Comparison of ENCODE assay signal across 20 mouse cellular contexts in the genomic region with DNA sequence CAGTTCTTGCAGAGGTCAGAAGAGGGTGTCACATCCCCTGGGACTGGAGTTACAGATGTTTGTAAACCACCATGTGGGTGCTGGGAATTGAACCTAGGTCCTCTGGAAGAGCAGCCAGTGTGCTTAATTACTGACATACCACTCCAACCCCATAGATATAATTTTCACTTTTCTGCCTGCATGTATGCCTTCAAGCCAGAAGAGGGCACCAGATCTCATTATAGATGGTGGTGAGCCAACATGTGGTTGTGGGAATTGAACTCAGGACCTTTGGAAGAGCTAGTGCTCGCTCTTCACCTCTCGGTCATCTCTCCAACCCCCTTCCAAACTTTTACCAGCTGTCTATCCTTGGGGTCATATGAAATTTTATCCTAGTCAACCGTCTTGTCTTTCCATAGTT.
DNase-seq lines count a peak whose midpoint lies in the region; ATAC-seq and TF ChIP-seq lines count a peak whose summit lies in the region.
"Had no signal": no experiment of that assay in that cellular context is flagged by ENCODE, and none has a peak within 500 bp of the region (broad histone marks: within the 10 kb centered on the region; RNA-seq: fewer than 3 reads in every experiment).

No protein-coding gene starts in this region.

- no peaks in the 10 kb centered on the region for H3K36me3 ChIP-seq in heart, postnatal 0 days (replicated peaks; ENCODE audit: control insufficient read depth, insufficient read depth, low read length)
- no peaks in the 10 kb centered on the region for H3K36me3 ChIP-seq in liver, postnatal 0 days (replicated peaks; ENCODE audit: insufficient read depth, low read length)
- H3K36me3 ChIP-seq in liver, embryonic 12.5 days = no peaks in the 10 kb centered on the region
- H3K36me3 ChIP-seq in small intestine, adult 2 months (ENCODE audit: control insufficient read depth, insufficient read depth, low read length) = no peaks in the 10 kb centered on the region
- H3K36me3 ChIP-seq: forebrain, embryonic 15.5 days; hindbrain, embryonic 12.5 days; neural tube, embryonic 12.5 days had no signal

- in situ Hi-C loops in Patski (cut with MboI; ENCODE audit: low pct_unique_long_range_greater_than_20kb) = no loop called here

- POLR2A ChIA-PET in Patski (lab: Charles Lee) = no interaction called here

- H3K9ac ChIP-seq in heart, postnatal 0 days (replicated peaks; ENCODE audit: low read depth, low read length) = no peak overlapping the region
- no peak overlapping the region for H3K9ac ChIP-seq in liver, postnatal 0 days (replicated peaks)
- H3K9ac ChIP-seq in liver, embryonic 12.5 days = no peak overlapping the region
- H3K9ac ChIP-seq: forebrain, embryonic 15.5 days; hindbrain, embryonic 12.5 days; neural tube, embryonic 12.5 days had no signal

- intact Hi-C loops in gastrocnemius, postnatal 36 days (cut with DNase I) = no loop called here

- no peaks in the 10 kb centered on the region for H3K9me3 ChIP-seq in heart, postnatal 0 days (replicated peaks; ENCODE audit: control insufficient read depth, low read length)
- no peaks in the 10 kb centered on the region for H3K9me3 ChIP-seq in liver, postnatal 0 days (ENCODE audit: low read length)
- H3K9me3 ChIP-seq in liver, embryonic 12.5 days (replicated peaks) = no peaks in the 10 kb centered on the region
- H3K9me3 ChIP-seq: forebrain, embryonic 15.5 days; hindbrain, embryonic 12.5 days; neural tube, embryonic 12.5 days had no signal

- 90% methylated on average over 3 of the region's 3 CpGs for WGBS in heart, postnatal 0 days
- 80% methylated on average over 3 of the region's 3 CpGs for WGBS in liver, postnatal 0 days (ENCODE audit: insufficient replicate concordance)
- 66% methylated on average over 3 of the region's 3 CpGs for WGBS in liver, embryonic 12.5 days (ENCODE audit: insufficient replicate concordance)
- WGBS in small intestine, adult 2 months = 96% methylated on average over 3 of the region's 3 CpGs

- no peak overlapping the region for H3K4me3 ChIP-seq in heart, postnatal 0 days (ENCODE audit: low read depth, low read length)
- no peak overlapping the region for H3K4me3 ChIP-seq in liver, postnatal 0 days (ENCODE audit: low read depth, low read length)
- no peak overlapping the region for H3K4me3 ChIP-seq in liver, embryonic 12.5 days
- no peak overlapping the region for H3K4me3 ChIP-seq in small intestine, adult 2 months (ENCODE audit: low read depth, low read length)
- H3K4me3 ChIP-seq: erythroblast, embryonic 14.5 days; forebrain, embryonic 15.5 days; hindbrain, embryonic 12.5 days; neural tube, embryonic 12.5 days had no signal

- no peaks in the 10 kb centered on the region for H3K27me3 ChIP-seq in heart, postnatal 0 days (ENCODE audit: control insufficient read depth, insufficient read depth, low read length)
- H3K27me3 ChIP-seq in liver, postnatal 0 days (ENCODE audit: insufficient read depth, low read length) = no peaks in the 10 kb centered on the region
- no peaks in the 10 kb centered on the region for H3K27me3 ChIP-seq in liver, embryonic 12.5 days (replicated peaks)
- peaks cover 12% of the 10 kb centered on the region for H3K27me3 ChIP-seq in Patski
- no peaks in the 10 kb centered on the region for H3K27me3 ChIP-seq in small intestine, adult 2 months (ENCODE audit: control insufficient read depth, insufficient read depth, low read length)
- H3K27me3 ChIP-seq: forebrain, embryonic 15.5 days; hindbrain, embryonic 12.5 days; neural tube, embryonic 12.5 days had no signal

- TF ChIP-seq EP300 in heart, postnatal 0 days (IDR thresholded peaks at IDR 0.05; ENCODE audit: low read depth) = no peak
- no peak for TF ChIP-seq EP300 in liver, postnatal 0 days (IDR thresholded peaks at IDR 0.05; ENCODE audit: low read depth)

- H3K4me2 ChIP-seq in heart, postnatal 0 days (ENCODE audit: low read depth, low read length) = no peak overlapping the region
- H3K4me2 ChIP-seq in liver, postnatal 0 days (ENCODE audit: low read depth, low read length) = no peak overlapping the region
- H3K4me2 ChIP-seq in liver, embryonic 12.5 days = no peak overlapping the region
- H3K4me2 ChIP-seq: forebrain, embryonic 15.5 days; hindbrain, embryonic 12.5 days; neural tube, embryonic 12.5 days had no signal

- H3K4me1 ChIP-seq in heart, postnatal 0 days (ENCODE audit: control insufficient read depth, insufficient read depth) = no peaks in the 10 kb centered on the region
- H3K4me1 ChIP-seq in liver, postnatal 0 days (ENCODE audit: insufficient read depth) = no peaks in the 10 kb centered on the region
- H3K4me1 ChIP-seq in liver, embryonic 12.5 days = no peaks in the 10 kb centered on the region
- no peaks in the 10 kb centered on the region for H3K4me1 ChIP-seq in small intestine, adult 2 months (ENCODE audit: control insufficient read depth, insufficient read depth, insufficient read length, low read length)

- no peak overlapping the region for H3K27ac ChIP-seq in heart, postnatal 0 days (ENCODE audit: low read depth)
- H3K27ac ChIP-seq in liver, postnatal 0 days (ENCODE audit: low read depth) = no peak overlapping the region
- H3K27ac ChIP-seq in liver, embryonic 12.5 days = no peak overlapping the region
- H3K27ac ChIP-seq in small intestine, adult 2 months (ENCODE audit: insufficient read depth, low read depth, low read length) = no peak overlapping the region
- H3K27ac ChIP-seq: forebrain, embryonic 15.5 days; hindbrain, embryonic 12.5 days; neural tube, embryonic 12.5 days had no signal

- DNase-seq in heart, postnatal 0 days (ENCODE audit: low spot score) = no peak
- no peak for DNase-seq in heart, postnatal 4 days
- no peak for DNase-seq in liver, postnatal 0 days
- DNase-seq in Patski (ENCODE audit: low read depth, low spot score) = no peak
- DNase-seq in gastrocnemius, postnatal 36 days = no peak
- DNase-seq: adrenal gland, adult 2 months; cerebellum, adult 11 months; cerebellum, postnatal 36 days; heart, adult 18-20 months; kidney, adult 11 months; kidney, postnatal 25 days; layer of hippocampus, adult 9-11 months; lung, postnatal 10 days; right cerebral cortex, postnatal 14 days had no signal

- no peak for TF ChIP-seq POLR2A in small intestine, adult 2 months (IDR thresholded peaks at IDR 0.05; ENCODE audit: low read depth, low read length)

- TF ChIP-seq CTCF in heart, postnatal 0 days (IDR thresholded peaks at IDR 0.05; ENCODE audit: low read depth) = peak; percentile 21
- TF ChIP-seq CTCF in liver, postnatal 0 days (IDR thresholded peaks at IDR 0.05; ENCODE audit: low read depth) = peak; percentile 42
- TF ChIP-seq CTCF in Patski (IDR thresholded peaks at IDR 0.05) = peak; percentile 44
- peak; percentile 19; the same call in 1 of the 2 replicates for TF ChIP-seq CTCF in small intestine, adult 2 months (IDR thresholded peaks at IDR 0.05; ENCODE audit: extremely low read depth, insufficient read length, insufficient replicate concordance, low read depth, low read length)

- no peak for ATAC-seq in heart, postnatal 0 days (ENCODE audit: insufficient read depth, low read depth)
- no peak for ATAC-seq in liver, postnatal 0 days
- ATAC-seq in liver, embryonic 12.5 days = no peak
- no peak for ATAC-seq in Patski
- ATAC-seq: forebrain, embryonic 15.5 days had no signal

- CTCF ChIA-PET in Patski (lab: Charles Lee) = no interaction called here
